Mouse (Mus musculus) olfactory bulb, adult 2 months (tissue): ENCODE measurements around the gene Atg13.

Experiments used
- CTCF ChIP-seq: fragments of 200-500 bp; IDR thresholded peaks from 2 replicates; pipeline ENCODE4 v1.5.1; 2012; ENCODE audit warnings: low read depth, mild to moderate bottlenecking, low read length, moderate library complexity; ENCODE audit not compliant: insufficient read depth
- POLR2A ChIP-seq: fragments of 200-500 bp; IDR thresholded peaks from 2 replicates; pipeline ENCODE4 v1.6.1; 2012; ENCODE audit warnings: mild to moderate bottlenecking, low read depth, low read length, moderate library complexity; ENCODE audit not compliant: insufficient read depth

DNA sequence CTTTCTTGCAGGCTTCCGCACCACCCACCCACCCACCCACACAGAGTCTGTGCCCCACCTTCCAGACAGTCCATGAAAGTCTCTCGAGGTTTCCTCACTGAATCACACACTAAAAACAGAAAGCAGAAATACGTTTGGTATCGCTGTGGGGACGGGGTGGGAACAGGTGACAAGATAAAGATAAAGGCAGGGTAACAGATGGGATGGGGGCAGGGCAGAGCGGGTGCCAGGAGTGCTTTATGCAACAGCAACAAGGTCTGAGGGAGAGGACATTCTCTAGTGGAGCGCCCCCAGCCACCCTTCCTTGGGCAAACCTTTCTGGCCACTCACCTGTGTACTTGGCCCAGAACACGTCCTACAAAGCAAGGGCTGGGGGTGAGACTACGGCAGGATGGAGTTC, 75.5 kb downstream of the Atg13 start:
- no peak for TF ChIP-seq POLR2A
- no peak for TF ChIP-seq CTCF
